Mouse (Mus musculus): ENCODE measurements around the gene Gm49318.

DNA sequence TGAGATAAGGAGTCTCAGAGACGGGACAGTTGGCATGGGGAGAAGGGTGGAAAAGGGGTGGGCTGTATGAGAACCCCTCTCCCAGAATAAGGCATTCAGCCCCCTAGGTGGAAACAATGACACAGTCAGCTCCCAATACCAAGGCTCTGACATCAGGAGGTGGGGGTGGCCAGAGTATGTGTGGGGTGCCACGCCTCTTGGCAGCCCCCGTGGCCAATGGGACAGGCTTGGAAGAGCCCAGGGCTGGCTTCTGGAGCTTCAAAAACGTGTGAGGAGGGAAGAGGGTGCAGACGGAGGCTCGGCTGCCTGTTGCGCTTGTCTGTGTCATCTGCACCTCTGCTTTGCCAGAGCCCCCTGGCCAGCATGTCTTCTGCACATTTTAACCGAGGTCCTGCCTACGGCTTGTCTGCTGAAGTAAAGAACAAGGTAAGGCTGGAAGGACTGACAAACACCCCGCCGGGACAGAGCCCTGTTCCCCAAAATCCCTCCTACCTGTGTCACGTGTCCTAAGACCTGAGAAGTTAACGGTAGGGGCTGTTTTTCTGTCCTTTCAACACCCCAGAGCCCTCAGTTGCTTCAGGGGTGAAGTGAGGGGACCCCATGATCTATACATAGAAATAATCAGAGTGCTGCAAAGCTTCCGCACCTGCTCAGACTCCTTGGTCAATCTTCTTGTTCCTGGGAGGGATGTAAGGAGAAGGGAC lies 28.1 kb upstream of the Gm49318 start, which contains the start of gene Cnn1:
- TF ChIP-seq CTCF (IDR thresholded peaks at IDR 0.05; ENCODE audit: low read depth) = no peak
- no peak for TF ChIP-seq EP300 (IDR thresholded peaks at IDR 0.05; ENCODE audit: low read depth)
